Mouse (Mus musculus): Measurements from ENCODE around the gene Nkapl.
"Not testable (repeated sequence)": the region's sequence is repeated elsewhere in the genome, so short reads cannot be mapped to it uniquely, and the experiment has no call there.

The Nkapl gene

GRCm38 (mm10) chr13:21468061-21469019 lies at the start of gene Nkapl:
Nkapl (minus strand) TSS chr13:21468509.
- DNase-seq (ENCODE audit: low spot score) = peak; percentile 56

DNA sequence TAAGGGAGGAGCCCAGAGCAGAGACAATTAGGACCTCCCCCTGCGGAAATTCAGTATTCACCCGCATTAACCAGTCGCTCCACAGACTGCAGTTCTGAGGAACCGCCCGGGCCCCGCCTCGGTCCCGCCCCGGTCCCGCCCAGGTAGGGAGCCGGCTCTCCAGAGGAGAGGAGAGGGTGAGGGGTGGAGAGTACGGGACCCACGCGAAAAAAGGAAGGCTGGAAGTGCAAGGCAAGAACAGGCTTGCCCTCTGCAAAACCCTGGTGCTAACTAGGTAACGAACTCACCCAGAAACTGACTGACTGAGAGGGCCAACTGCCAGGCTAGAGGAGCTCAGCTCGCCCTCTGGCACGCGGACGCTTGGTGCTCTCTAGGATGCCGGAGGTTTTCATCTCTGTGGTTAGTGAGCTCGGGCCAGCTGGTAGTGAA lies 37.9 kb upstream of the Nkapl start:
- DNase-seq (ENCODE audit: low spot score) = peak; percentile 58

DNA sequence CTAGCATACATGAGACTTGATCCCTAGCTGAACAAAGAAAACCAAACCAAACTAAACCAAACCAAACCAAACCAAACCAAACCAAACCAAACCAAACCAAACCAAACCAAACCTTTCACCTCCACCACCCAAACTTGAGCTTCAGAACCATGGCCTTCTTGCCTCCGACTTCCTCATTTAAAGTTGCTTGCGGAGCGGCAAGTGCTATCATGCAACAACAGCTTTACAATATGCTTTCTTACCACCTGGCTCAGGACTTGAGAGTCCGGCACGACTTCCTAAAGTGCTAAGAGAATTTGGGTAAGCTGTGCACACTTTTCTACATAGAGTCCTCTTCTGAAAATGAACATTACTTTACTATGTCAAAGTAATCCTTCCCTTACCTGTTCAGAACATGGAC lies 34.0 kb upstream of the Nkapl start:
- DNase-seq (ENCODE audit: low spot score) = no peak

- DNase-seq (ENCODE audit: low spot score) = not testable (repeated sequence)
Measured at GRCm38 (mm10) chr13:21501182-21501581, 32.9 kb upstream of the Nkapl start, which contains the start of gene Gm11273. Gm11273 (minus strand) TSS chr13:21501418.

GRCm38 (mm10) chr13:21495080-21495479 lies 26.8 kb upstream of the Nkapl start, which contains the start of gene AK157302:
AK157302 (plus strand) TSS chr13:21495223.
- no peak for DNase-seq (ENCODE audit: low spot score)

- DNase-seq (ENCODE audit: low spot score) = no peak
Measured at GRCm38 (mm10) chr13:21492847-21493246, 24.5 kb upstream of the Nkapl start.

GRCm38 (mm10) chr13:21486881-21487280 lies 18.6 kb upstream of the Nkapl start:
- no peak for DNase-seq (ENCODE audit: low spot score)

DNA sequence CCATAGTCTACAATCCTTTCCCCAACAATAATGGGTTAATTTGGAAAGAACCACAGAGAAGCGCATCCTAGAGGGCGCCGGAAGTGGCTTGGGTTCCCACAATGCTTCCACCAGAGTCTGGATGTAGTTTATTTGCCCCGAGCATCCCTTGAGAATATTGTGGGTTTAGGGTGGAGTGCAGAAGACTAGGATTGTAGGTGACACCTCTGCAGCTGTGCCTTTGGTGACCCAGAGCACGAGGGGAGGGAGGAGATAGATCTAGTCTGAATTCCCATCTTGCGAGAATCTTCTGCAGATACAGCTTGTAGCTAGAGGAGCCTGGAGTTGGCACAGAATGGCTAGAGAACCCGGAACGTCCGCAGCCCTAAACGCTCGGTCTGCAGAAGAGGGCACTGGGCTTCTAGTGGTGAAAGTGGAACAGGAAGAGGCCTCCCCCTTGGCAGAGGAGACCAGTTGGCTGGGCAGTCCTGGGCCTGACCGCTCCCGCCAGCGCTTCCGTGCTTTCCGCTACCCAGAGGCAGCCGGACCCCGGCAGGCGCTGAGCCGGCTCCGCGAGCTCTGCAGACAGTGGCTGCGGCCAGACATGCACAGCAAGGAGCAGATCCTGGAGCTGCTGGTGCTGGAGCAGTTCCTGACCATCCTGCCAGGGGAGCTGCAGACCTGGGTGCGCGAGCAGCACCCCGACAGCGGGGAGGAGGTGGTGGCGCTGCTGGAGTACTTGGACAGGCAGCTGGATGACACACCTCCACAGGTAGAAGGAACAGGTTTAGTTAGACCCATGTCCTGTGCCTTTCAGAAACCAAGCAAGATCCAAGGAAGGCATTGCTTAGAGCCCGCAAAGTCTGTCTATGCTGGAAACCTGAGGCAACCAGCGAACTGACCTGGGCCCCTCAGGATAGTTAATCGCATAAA lies 10.7 kb upstream of the Nkapl start, which contains the start of the genes Zkscan4 and Gm10065:
Zkscan4 (plus strand) TSS at position 149 of the 912 bp plus-strand sequence.
Gm10065 (minus strand) TSS at position 683 of the 912 bp plus-strand sequence.
- DNase-seq (ENCODE audit: low spot score) = peak; percentile 57

GRCm38 (mm10) chr13:21472427-21472826 lies 4.1 kb upstream of the Nkapl start:
- DNase-seq (ENCODE audit: low spot score) = no peak

- no peak for DNase-seq (ENCODE audit: low spot score)
Measured at GRCm38 (mm10) chr13:21469097-21469496, 788 bp upstream of the Nkapl start.

GRCm38 (mm10) chr13:21467336-21467735 lies 973 bp downstream of the Nkapl start:
- no peak for DNase-seq (ENCODE audit: low spot score)

DNA sequence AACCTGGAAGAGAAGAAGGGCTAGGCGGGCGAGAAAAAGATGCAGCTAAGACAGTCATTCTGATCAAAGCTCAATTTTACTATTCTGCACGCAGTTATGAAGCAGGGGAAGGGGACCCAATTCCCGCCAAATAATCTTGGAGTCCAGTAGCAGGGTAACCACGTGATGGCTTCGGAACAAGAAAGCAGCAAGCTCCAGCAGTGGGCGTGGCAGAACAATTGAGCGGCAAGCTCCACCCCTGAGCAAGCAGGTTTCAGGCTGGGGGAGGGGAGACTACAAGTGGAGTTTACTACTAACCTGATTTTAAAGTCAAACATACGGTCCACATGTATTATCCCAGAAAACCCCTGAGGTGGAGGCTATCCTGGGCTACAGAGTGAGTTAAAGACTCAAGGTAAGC lies 5.8 kb downstream of the Nkapl start:
- not testable (repeated sequence) for DNase-seq (ENCODE audit: low spot score)

GRCm38 (mm10) chr13:21456347-21456746 lies 12.0 kb downstream of the Nkapl start:
- DNase-seq (ENCODE audit: low spot score) = no peak

DNA sequence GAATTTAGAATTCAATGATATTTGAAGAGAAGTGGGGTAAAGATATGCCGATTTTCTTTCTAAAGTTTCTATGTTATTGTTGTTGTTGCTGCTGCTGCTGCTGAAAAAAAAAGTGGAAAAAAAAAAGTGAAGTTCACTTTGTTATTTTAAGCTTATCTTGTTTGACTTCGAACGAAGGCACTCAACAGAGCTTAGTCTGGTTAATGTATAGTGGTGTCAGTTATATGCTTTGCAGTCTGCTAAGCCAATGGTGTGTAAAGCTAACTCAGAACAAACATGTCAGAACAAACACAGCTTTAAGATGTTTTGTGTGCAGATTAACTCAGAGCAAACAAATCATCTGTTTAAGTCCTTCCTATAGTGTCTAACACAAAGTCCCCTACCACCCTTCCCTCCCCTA lies 14.2 kb downstream of the Nkapl start:
- DNase-seq (ENCODE audit: low spot score) = no peak

DNA sequence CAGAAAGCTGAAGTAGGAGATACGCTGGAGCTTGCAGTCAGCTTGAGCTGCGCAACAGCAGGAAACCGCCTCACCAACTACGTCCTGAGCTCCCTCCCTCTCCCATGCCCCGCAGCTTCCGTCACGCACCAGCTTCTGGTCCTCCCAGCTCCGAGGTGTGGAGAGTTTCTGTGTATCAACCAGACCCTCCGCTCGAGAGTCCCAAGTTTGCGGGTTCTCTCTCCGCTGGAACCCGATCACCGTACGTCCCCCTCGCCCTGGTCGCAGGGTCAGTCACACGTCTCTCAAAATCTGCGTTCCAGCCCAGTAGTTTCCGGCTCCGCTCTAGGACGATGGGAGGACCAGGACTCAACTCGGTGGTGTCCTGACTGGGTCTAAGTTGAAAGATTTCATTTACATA lies 14.9 kb downstream of the Nkapl start, which contains the start of gene Zscan26:
Zscan26 (minus strand) TSS at position 282 of the 400 bp plus-strand sequence.
- DNase-seq (ENCODE audit: low spot score) = peak; percentile 73

DNA sequence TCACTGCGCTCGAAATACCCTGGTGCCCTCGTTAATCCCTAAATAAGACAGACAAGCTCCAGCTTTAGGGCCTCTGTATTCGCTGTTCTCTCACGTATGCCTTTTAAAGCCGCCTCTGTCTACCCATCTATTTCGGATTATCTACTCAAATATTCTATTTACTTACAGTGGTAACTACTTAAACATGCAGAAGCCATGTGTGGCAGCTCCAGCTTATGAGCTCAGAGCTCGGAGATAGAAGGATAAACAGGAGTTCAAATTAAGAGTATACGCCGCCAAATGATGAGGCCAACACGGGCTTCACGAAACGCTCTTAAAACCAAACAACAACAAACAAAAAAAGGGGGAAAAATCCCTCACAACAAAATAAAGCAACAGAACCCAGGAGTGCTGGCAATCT lies 15.3 kb downstream of the Nkapl start:
- DNase-seq (ENCODE audit: low spot score) = no peak

DNA sequence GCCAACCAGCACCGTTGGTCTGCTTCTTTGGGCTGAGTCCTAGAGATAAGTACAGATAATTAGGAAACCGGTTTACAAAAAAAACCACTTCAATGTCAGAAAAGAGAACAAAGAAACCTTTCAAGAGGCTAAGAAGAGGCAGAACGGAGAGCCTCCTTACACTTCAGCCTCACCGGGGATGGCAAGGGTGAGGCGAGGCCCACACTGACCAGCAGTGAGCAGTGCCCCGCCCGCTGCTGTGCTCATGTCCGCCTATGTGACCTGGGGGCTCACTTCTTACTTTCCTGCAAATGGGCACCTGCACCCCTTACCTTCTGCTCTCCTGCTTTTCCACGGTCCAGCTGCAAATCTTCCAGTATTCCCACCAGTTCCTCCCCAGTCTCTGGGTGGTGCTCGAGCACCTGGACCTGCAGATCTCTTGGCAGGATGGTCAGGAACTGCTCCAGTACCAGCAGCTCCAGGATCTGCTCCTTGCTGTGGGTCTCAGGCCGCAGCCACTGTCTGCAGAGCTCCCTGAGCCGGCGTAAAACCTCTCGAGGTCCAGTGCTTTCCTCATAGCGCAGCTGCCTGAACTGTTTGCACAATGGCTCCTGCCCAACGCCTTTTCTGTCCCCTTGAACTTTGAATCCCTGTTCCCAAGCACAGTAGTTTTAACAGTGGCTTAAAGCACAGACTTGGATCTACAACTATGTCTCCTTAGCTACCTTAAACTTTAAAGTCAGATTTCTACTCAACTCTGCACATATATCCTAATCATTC lies 20.3 kb downstream of the Nkapl start:
- DNase-seq (ENCODE audit: low spot score) = no peak

DNA sequence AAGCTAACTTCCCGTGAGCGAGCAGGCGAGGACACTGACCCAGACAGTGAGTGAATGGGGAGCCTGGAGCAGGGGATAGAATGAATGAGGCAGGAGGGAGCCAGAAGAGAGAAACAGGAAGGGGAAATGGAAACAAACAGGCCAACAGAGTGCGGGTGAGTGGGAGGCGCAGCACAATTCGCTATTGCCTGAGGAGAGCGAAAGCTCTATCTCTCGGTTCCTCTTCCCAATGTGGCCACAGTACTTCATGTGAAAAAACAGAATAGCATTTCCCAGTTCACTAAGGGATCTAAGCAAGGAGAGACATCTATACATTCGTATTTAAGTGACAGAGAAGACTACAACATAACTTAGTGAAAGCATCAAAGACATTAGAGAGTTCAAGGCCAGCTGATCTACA lies 21.5 kb downstream of the Nkapl start:
- no peak for DNase-seq (ENCODE audit: low spot score)

- no peak for DNase-seq (ENCODE audit: low spot score)
Measured at GRCm38 (mm10) chr13:21441207-21441572, 27.1 kb downstream of the Nkapl start.

DNA sequence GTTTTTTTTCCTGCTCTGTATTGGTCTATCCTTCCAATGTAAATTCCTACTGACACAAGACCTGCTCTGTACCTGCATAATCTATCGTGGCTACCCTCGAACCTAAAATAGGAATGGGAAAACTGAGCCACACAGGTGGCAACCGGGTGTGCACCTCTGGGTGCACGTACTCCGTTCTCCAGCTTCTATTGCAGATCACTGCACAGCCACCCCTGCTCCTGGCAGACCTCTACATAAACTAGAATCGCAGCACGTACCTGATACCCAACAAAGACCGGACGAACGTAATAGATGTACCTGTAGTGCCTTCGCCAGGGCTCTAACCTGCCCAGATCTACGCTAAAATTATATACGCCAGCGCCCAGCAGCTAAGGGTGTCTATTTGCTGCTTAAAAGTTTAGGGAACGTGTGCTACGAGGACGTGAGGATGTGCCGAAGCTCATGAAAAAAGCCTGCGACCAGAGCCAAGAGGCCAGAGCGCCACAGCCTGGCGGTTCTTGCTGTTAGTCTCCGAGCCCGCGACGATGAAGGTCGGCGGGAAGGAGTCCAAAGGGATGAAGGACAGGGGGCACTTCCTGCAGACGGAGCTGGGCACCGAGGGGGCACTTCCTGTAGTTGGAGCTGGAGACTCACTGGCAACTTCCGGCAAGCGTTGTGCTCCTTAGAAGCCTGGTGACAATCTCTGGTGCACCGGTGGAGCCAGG lies 27.7 kb downstream of the Nkapl start, which contains the start of gene Pgbd1:
Pgbd1 (minus strand) TSS at position 556 of the 704 bp plus-strand sequence.
- peak; percentile 46 for DNase-seq (ENCODE audit: low spot score)

DNA sequence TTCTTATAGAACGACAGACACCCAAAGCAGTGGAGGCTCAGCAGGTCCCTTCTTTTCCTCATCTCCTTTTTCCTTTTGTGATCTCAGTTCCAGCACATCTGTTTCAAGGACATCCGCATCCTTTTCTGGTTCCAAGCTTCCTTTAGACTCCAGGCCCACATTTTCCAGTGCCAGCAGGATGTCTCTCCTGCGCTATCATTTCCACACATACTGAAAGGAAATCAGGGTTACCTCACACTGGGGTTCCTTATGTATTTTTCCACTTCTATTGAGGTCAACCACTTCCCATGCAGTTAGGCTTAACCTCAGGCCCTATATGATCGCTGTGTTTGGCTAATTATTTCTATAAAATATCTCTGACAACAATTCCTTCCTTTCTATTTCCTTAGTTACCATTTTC lies 32.8 kb downstream of the Nkapl start:
- DNase-seq (ENCODE audit: low spot score) = no peak
